Mouse (Mus musculus): ENCODE data around the gene Kdelr1. TPM values are rescaled to one million over a fixed set of nuclear protein-coding genes. Genes with fewer than 3 reads are reported as not detected.

The Kdelr1 gene
- polyA plus RNA-seq, 1 experiment: 122 TPM

DNA sequence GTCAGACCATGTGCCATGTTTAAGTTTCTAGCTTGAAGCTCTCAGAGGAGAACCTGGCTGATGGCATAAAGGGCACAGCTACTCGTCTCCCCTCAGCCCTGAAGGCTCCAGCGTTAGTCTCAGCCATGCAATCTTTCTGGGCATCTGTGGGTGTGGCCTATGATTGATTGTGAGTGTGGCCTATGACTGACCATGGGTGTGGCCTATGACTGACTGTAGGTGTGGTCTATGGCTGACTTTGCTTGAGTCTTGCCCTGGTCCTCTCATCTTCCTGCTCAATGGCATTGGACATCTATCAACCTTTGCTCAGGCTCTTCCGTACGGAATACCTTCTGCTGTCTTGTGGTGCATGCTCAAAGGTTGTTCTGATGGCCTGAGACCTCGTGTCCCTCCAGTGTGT is 29.0 kb downstream of the Kdelr1 start:
- Histone ChIP-seq H3ac (ENCODE audit: control insufficient read depth, insufficient read length, low read depth) (no peak overlapping the region), H3K79me2 (ENCODE audit: control insufficient read depth, insufficient read depth) (no peaks in the 10 kb centered on the region), H3K4me3 (ENCODE audit: insufficient read depth, poor library complexity, severe bottlenecking) (no peak overlapping the region), H3K36me3 (ENCODE audit: control insufficient read depth, insufficient read depth) (no peaks in the 10 kb centered on the region), H3K27me3 (ENCODE audit: control insufficient read depth, insufficient read depth, insufficient read length) (no peaks in the 10 kb centered on the region), H3K79me3 (ENCODE audit: low read depth) (no peaks in the 10 kb centered on the region)
- no peak for TF ChIP-seq MYOG (IDR thresholded peaks at IDR 0.05; ENCODE audit: control insufficient read depth, extremely low read depth, insufficient read length)
- no peak for TF ChIP-seq CTCF (IDR thresholded peaks at IDR 0.05; ENCODE audit: control insufficient read depth, insufficient read depth, insufficient read length)
- no peak for TF ChIP-seq MYOD1 (IDR thresholded peaks at IDR 0.05; ENCODE audit: control insufficient read depth, insufficient read length, low read depth)
- TF ChIP-seq FOSL1 (IDR thresholded peaks at IDR 0.05; ENCODE audit: insufficient read depth, low read length, poor library complexity, severe bottlenecking): no peak
- TF ChIP-seq CEBPB (IDR thresholded peaks at IDR 0.05; ENCODE audit: low read depth): no peak
- no peak for TF ChIP-seq USF1 (IDR thresholded peaks at IDR 0.05; ENCODE audit: low read depth)

DNA sequence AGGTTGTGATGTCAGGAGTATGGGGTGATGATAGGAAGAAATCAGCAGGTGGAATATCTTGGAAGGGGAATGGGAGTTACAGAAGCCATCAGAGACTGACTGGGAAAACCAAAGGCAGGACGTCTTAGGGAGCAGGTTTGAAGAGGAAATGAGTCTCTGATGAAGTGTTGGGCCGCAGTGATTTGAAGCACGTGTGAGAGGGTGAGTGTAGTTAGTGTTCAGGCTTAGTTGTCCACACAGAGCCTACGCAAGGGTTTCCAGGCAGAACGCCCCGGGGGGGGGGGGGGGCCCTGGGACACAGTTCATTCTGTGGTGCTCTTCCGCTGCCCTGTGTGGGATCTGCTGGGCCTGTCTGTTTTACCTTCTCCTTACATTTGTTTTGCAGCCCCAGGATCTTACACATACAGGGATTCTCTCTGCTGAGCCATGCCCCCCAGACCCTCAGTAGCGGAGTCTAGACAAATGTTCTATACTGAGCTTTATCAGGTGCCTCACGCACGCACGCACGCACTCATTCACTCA is 30.0 kb downstream of the Kdelr1 start:
- Histone ChIP-seq H3K4me3 (ENCODE audit: insufficient read depth, poor library complexity, severe bottlenecking) (no peak overlapping the region), H3K36me3 (ENCODE audit: control insufficient read depth, insufficient read depth) (no peaks in the 10 kb centered on the region), H3K27me3 (ENCODE audit: control insufficient read depth, insufficient read depth, insufficient read length) (no peaks in the 10 kb centered on the region), H3K79me2 (ENCODE audit: control insufficient read depth, insufficient read depth) (no peaks in the 10 kb centered on the region), H3ac (ENCODE audit: control insufficient read depth, insufficient read length, low read depth) (no peak overlapping the region), H3K79me3 (ENCODE audit: low read depth) (no peaks in the 10 kb centered on the region)
- no peak for TF ChIP-seq MAX (IDR thresholded peaks at IDR 0.05)
- TF ChIP-seq CEBPB (IDR thresholded peaks at IDR 0.05; ENCODE audit: low read depth): no peak
- no peak for TF ChIP-seq FOSL1 (IDR thresholded peaks at IDR 0.05; ENCODE audit: insufficient read depth, low read length, poor library complexity, severe bottlenecking)
- TF ChIP-seq USF1 (IDR thresholded peaks at IDR 0.05; ENCODE audit: low read depth): no peak
- no peak for TF ChIP-seq MYOD1 (IDR thresholded peaks at IDR 0.05; ENCODE audit: control insufficient read depth, insufficient read length, low read depth)
- TF ChIP-seq CTCF (IDR thresholded peaks at IDR 0.05; ENCODE audit: control insufficient read depth, insufficient read depth, insufficient read length): no peak
- TF ChIP-seq MYOG (IDR thresholded peaks at IDR 0.05; ENCODE audit: control insufficient read depth, extremely low read depth, insufficient read length): no peak

GRCm38 (mm10) chr7:45906622-45907021 is 34.0 kb downstream of the Kdelr1 start:
- H3ac ChIP-seq (ENCODE audit: control insufficient read depth, insufficient read length, low read depth): no peak overlapping the region
- H3K27me3 ChIP-seq (ENCODE audit: control insufficient read depth, insufficient read depth, insufficient read length): no peaks in the 10 kb centered on the region
- no peaks in the 10 kb centered on the region for H3K79me3 ChIP-seq (ENCODE audit: low read depth)
- no peaks in the 10 kb centered on the region for H3K79me2 ChIP-seq (ENCODE audit: control insufficient read depth, insufficient read depth)
- H3K4me3 ChIP-seq (ENCODE audit: insufficient read depth, poor library complexity, severe bottlenecking): no peak overlapping the region
- H3K36me3 ChIP-seq (ENCODE audit: control insufficient read depth, insufficient read depth): peaks cover 4% of the 10 kb centered on the region
- TF ChIP-seq MAX (IDR thresholded peaks at IDR 0.05) (no peak), MYOD1 (IDR thresholded peaks at IDR 0.05; ENCODE audit: control insufficient read depth, insufficient read length, low read depth) (no peak), USF1 (IDR thresholded peaks at IDR 0.05; ENCODE audit: low read depth) (no peak), CTCF (IDR thresholded peaks at IDR 0.05; ENCODE audit: control insufficient read depth, insufficient read depth, insufficient read length) (no peak), MYOG (IDR thresholded peaks at IDR 0.05; ENCODE audit: control insufficient read depth, extremely low read depth, insufficient read length) (no peak), CEBPB (IDR thresholded peaks at IDR 0.05; ENCODE audit: low read depth) (no peak), FOSL1 (IDR thresholded peaks at IDR 0.05; ENCODE audit: insufficient read depth, low read length, poor library complexity, severe bottlenecking) (no peak)

DNA sequence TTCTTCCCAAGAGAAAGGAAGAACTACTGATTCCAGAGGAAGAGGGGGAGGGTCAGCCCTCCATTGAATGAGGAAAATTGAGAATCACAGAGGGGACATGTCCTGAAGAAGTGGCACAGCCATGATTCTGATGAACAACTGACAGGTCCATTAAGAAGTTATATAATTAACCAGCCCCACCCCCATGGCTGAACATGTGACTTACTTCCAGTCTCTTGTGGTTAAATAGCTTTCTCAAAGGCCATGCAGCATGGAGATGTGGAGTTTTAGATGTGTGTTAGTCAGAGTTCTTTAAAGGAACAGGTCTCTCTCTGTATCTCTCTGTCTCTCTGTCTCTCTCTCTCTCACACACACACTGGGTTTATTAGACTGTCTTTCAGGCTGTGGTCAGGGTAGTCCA is 35.8 kb downstream of the Kdelr1 start:
- Histone ChIP-seq H3ac (ENCODE audit: control insufficient read depth, insufficient read length, low read depth) (no peak overlapping the region), H3K79me3 (ENCODE audit: low read depth) (no peaks in the 10 kb centered on the region), H3K79me2 (ENCODE audit: control insufficient read depth, insufficient read depth) (no peaks in the 10 kb centered on the region), H3K4me3 (ENCODE audit: insufficient read depth, poor library complexity, severe bottlenecking) (no peak overlapping the region), H3K36me3 (ENCODE audit: control insufficient read depth, insufficient read depth) (peaks cover 4% of the 10 kb centered on the region), H3K27me3 (ENCODE audit: control insufficient read depth, insufficient read depth, insufficient read length) (no peaks in the 10 kb centered on the region)
- no peak for TF ChIP-seq CEBPB (IDR thresholded peaks at IDR 0.05; ENCODE audit: low read depth)
- TF ChIP-seq MYOD1 (IDR thresholded peaks at IDR 0.05; ENCODE audit: control insufficient read depth, insufficient read length, low read depth): no peak
- TF ChIP-seq CTCF (IDR thresholded peaks at IDR 0.05; ENCODE audit: control insufficient read depth, insufficient read depth, insufficient read length): no peak
- TF ChIP-seq MYOG (IDR thresholded peaks at IDR 0.05; ENCODE audit: control insufficient read depth, extremely low read depth, insufficient read length): no peak
- no peak for TF ChIP-seq MAX (IDR thresholded peaks at IDR 0.05)
- no peak for TF ChIP-seq FOSL1 (IDR thresholded peaks at IDR 0.05; ENCODE audit: insufficient read depth, low read length, poor library complexity, severe bottlenecking)
- TF ChIP-seq USF1 (IDR thresholded peaks at IDR 0.05; ENCODE audit: low read depth): no peak

DNA sequence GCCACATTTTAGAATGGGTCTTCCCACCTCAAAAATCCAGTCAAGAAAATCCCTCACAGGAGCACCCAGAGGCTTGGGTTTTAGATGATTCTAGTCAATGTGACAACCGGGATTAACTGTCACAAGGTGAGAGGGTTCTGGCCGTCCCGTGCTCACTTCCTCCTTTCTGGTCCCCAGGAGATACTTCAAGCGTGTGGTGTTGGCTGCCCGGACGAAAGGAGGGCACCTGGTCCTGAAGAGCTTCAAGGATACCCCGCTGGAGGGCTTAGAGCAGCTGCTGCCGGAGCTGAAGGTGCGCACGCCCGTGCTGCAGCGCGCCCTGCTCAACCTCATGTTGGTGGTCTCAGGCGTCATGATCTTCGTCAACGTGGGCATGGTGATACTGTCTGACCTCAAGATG is 36.6 kb downstream of the Kdelr1 start:
- Histone ChIP-seq H3K36me3 (ENCODE audit: control insufficient read depth, insufficient read depth) (peaks cover 4% of the 10 kb centered on the region), H3ac (ENCODE audit: control insufficient read depth, insufficient read length, low read depth) (no peak overlapping the region), H3K79me2 (ENCODE audit: control insufficient read depth, insufficient read depth) (no peaks in the 10 kb centered on the region), H3K79me3 (ENCODE audit: low read depth) (no peaks in the 10 kb centered on the region), H3K4me3 (ENCODE audit: insufficient read depth, poor library complexity, severe bottlenecking) (no peak overlapping the region), H3K27me3 (ENCODE audit: control insufficient read depth, insufficient read depth, insufficient read length) (no peaks in the 10 kb centered on the region)
- TF ChIP-seq CTCF (IDR thresholded peaks at IDR 0.05; ENCODE audit: control insufficient read depth, insufficient read depth, insufficient read length) (no peak), MAX (IDR thresholded peaks at IDR 0.05) (no peak), MYOG (IDR thresholded peaks at IDR 0.05; ENCODE audit: control insufficient read depth, extremely low read depth, insufficient read length) (no peak), FOSL1 (IDR thresholded peaks at IDR 0.05; ENCODE audit: insufficient read depth, low read length, poor library complexity, severe bottlenecking) (no peak), CEBPB (IDR thresholded peaks at IDR 0.05; ENCODE audit: low read depth) (no peak), USF1 (IDR thresholded peaks at IDR 0.05; ENCODE audit: low read depth) (no peak), MYOD1 (IDR thresholded peaks at IDR 0.05; ENCODE audit: control insufficient read depth, insufficient read length, low read depth) (no peak)

- Histone ChIP-seq H3K4me3 (ENCODE audit: insufficient read depth, poor library complexity, severe bottlenecking) (no peak overlapping the region), H3ac (ENCODE audit: control insufficient read depth, insufficient read length, low read depth) (no peak overlapping the region), H3K27me3 (ENCODE audit: control insufficient read depth, insufficient read depth, insufficient read length) (no peaks in the 10 kb centered on the region), H3K79me3 (ENCODE audit: low read depth) (no peaks in the 10 kb centered on the region), H3K36me3 (ENCODE audit: control insufficient read depth, insufficient read depth) (peaks cover 10% of the 10 kb centered on the region), H3K79me2 (ENCODE audit: control insufficient read depth, insufficient read depth) (peaks cover 15% of the 10 kb centered on the region)
- TF ChIP-seq CEBPB (IDR thresholded peaks at IDR 0.05; ENCODE audit: low read depth) (no peak), MYOG (IDR thresholded peaks at IDR 0.05; ENCODE audit: control insufficient read depth, extremely low read depth, insufficient read length) (no peak), CTCF (IDR thresholded peaks at IDR 0.05; ENCODE audit: control insufficient read depth, insufficient read depth, insufficient read length) (no peak), USF1 (IDR thresholded peaks at IDR 0.05; ENCODE audit: low read depth) (no peak), MYOD1 (IDR thresholded peaks at IDR 0.05; ENCODE audit: control insufficient read depth, insufficient read length, low read depth) (no peak), MAX (IDR thresholded peaks at IDR 0.05) (no peak), FOSL1 (IDR thresholded peaks at IDR 0.05; ENCODE audit: insufficient read depth, low read length, poor library complexity, severe bottlenecking) (no peak)
These were observed 41.5 kb downstream of the Kdelr1 start for GRCm38 (mm10) chr7:45914067-45914466.

Measured in C2C12 (cell line).